Mouse (Mus musculus) mesoderm, embryonic 11.5 days (tissue): ENCODE measurements at regions not wholly inside any gene's neighbourhood (a gene's known extent, or its start where the extent isn't known, plus 50 kb on each side); places are given as distances from the start of the nearest gene placed in this dataset.
"Not testable (repeated sequence)": the region's sequence is repeated elsewhere in the genome, so short reads cannot be mapped to it uniquely, and the experiment has no call there.

Experiments
- DNase-seq: peaks from one replicate; pipeline ENCODE4 v3.0.0-alpha.2; 2012; ENCODE audit warnings: low read depth, low spot score

GRCm38 (mm10) chr6:22716864-22717557, 158.3 kb upstream of the Ptprz1 start:
- DNase-seq: no peak

GRCm38 (mm10) chr6:22716144-22716856, 159.0 kb upstream of the Ptprz1 start:
- no peak for DNase-seq

GRCm38 (mm10) chr6:22698187-22698586, 177.1 kb upstream of the Ptprz1 start:
- DNase-seq: no peak

GRCm38 (mm10) chr6:22688678-22689126, 186.6 kb upstream of the Ptprz1 start:
- DNase-seq: no peak

- no peak for DNase-seq
These were observed 200.7 kb upstream of the Ptprz1 start for GRCm38 (mm10) chr6:22674586-22674929.

- no peak for DNase-seq
These were observed 201.2 kb upstream of the Ptprz1 start for GRCm38 (mm10) chr6:22673919-22674585.

GRCm38 (mm10) chr6:22671524-22671923, 203.8 kb upstream of the Ptprz1 start:
- DNase-seq: no peak

GRCm38 (mm10) chr6:22668190-22668975, 206.9 kb upstream of the Ptprz1 start:
- peak; percentile 15 for DNase-seq

- DNase-seq: not testable (repeated sequence)
These were observed 217.9 kb upstream of the Ptprz1 start for GRCm38 (mm10) chr6:22657401-22657800.

GRCm38 (mm10) chr6:22640100-22640499, 235.2 kb upstream of the Ptprz1 start:
- DNase-seq: no peak

GRCm38 (mm10) chr6:22635141-22635540, 240.2 kb upstream of the Ptprz1 start:
- no peak for DNase-seq

- DNase-seq: no peak
These were observed 240.6 kb upstream of the Ptprz1 start for GRCm38 (mm10) chr6:22634740-22635139.

- no peak for DNase-seq
These were observed 235.5 kb upstream of the Fam3c start for GRCm38 (mm10) chr6:22591592-22591991.

GRCm38 (mm10) chr6:22584851-22585250, 228.8 kb upstream of the Fam3c start:
- DNase-seq: no peak

GRCm38 (mm10) chr6:22572925-22573324, 216.9 kb upstream of the Fam3c start:
- DNase-seq: no peak

- no peak for DNase-seq
These were observed 211.8 kb upstream of the Fam3c start for GRCm38 (mm10) chr6:22567891-22568290.

GRCm38 (mm10) chr6:22548296-22549245, 192.5 kb upstream of the Fam3c start:
- peak; percentile 4 for DNase-seq

GRCm38 (mm10) chr6:22541603-22542002, 185.6 kb upstream of the Fam3c start:
- DNase-seq: no peak

- DNase-seq: no peak
These were observed 182.2 kb upstream of the Fam3c start for GRCm38 (mm10) chr6:22538254-22538653.

- no peak for DNase-seq
These were observed 168.3 kb upstream of the Fam3c start for GRCm38 (mm10) chr6:22524384-22524783.
